Mouse (Mus musculus) erythroblast, embryonic 14.5 days (primary cell): ENCODE data around the gene Rcan1.

Experiments
- GATA1 ChIP-seq: IDR thresholded peaks from 2 replicates; pipeline ENCODE4 v1.6.1; 2012; ENCODE audit warnings: low read length, inconsistent platforms, mixed read lengths
- TAL1 ChIP-seq: IDR thresholded peaks from 3 replicates; pipeline ENCODE4 v1.6.1; 2012; ENCODE audit warnings: low read length, inconsistent platforms, mixed read lengths

DNA sequence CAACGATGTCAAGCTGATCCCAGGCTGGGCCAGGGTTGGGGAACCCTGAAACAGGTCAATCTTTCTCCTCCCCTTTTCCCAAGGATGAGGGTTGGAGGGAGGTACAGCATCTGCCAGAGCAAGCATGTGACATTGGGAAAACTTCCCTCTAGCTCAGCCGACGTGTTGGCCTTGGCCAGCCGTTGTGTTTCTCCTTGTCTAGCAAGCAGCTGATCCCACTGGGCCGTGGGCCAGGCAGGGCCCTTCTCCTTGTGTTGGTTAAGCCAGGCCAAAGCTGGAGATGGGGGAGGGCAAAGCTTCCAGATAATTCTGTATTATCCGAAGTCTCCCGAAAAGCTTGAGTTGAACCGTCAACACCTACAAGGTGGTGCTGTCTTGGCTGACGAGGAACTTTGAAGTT lies 45.5 kb upstream of the Rcan1 start:
- no peak for TF ChIP-seq GATA1
- no peak for TF ChIP-seq TAL1
